In the genomic region with DNA sequence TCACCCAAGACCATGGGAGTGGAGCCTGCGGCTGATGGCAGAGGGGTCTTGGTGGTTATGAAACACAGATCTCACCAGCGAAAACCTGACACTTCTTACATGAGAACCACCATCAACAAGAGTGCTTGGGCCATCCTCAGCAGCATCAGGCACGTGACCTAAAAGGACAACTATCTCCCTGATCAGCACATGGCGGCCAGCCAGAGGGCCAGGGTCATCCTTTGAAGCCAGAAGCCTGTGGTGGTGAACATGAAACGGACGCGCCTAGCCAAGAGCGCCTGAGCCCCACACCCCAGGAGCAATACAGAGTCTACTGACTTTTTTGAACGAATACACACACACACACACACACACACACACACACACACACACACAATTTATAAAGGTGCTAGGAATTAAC, we compare ENCODE assay signal across 22 mouse cellular contexts.
A peak's percentile ranks its signal among the peaks of the same experiment; 100 is the strongest.
DNase-seq lines count a peak whose midpoint lies in the region; TF ChIP-seq lines count a peak whose summit lies in the region.
"Had no signal": no experiment of that assay in that cellular context is flagged by ENCODE, and none has a peak within 500 bp of the region (broad histone marks: within the 10 kb centered on the region; RNA-seq: fewer than 3 reads in every experiment).

No protein-coding gene starts in this region.

- no peak for TF ChIP-seq POLR2A in kidney, adult 2 months (IDR thresholded peaks at IDR 0.05; ENCODE audit: low read depth, low read length)

- peak; percentile 6 for DNase-seq in kidney, adult 2 months
- DNase-seq in kidney, adult 8-10 months: no peak
- peak; percentile 17 for DNase-seq in adrenal gland, adult 8-10 months
- peak; percentile 73 for DNase-seq in adrenal gland, postnatal 14 days
- no peak for DNase-seq in heart, postnatal 4 days
- no peak for DNase-seq in spleen, postnatal 14 days (ENCODE audit: low spot score in 2 of 2)
- DNase-seq: cerebellum, adult 18-20 months; cerebellum, adult 9-11 months; cerebellum, postnatal 36 days; embryo, embryonic 11 days; gastrocnemius, postnatal 10 days; gastrocnemius, postnatal 36 days; heart, adult 2 months; kidney, adult 11 months had no signal

- TF ChIP-seq CTCF in kidney, adult 2 months (conservative IDR thresholded peaks at IDR 0.05; ENCODE audit: insufficient read depth, insufficient read length, low read depth, low read length): no peak

- no peaks in the 10 kb centered on the region for H3K36me3 ChIP-seq in kidney, adult 2 months (ENCODE audit: control insufficient read depth, insufficient read depth, low read length)
- H3K36me3 ChIP-seq: forebrain, embryonic 15.5 days had no signal

- H3K4me1 ChIP-seq in kidney, adult 2 months (ENCODE audit: control insufficient read depth, insufficient read depth, low read length): no peaks in the 10 kb centered on the region
- H3K4me1 ChIP-seq: embryonic facial prominence, embryonic 10.5 days; embryonic facial prominence, embryonic 13.5 days; forebrain, embryonic 12.5 days; forebrain, embryonic 15.5 days; hindbrain, embryonic 10.5 days; intestine, embryonic 15.5 days had no signal

- H3K27ac ChIP-seq in kidney, adult 2 months (ENCODE audit: insufficient read depth, low read depth, low read length): no peak overlapping the region
- H3K27ac ChIP-seq: embryonic facial prominence, embryonic 10.5 days; embryonic facial prominence, embryonic 13.5 days; forebrain, embryonic 12.5 days; forebrain, embryonic 15.5 days; heart, adult 2 months; hindbrain, embryonic 10.5 days; hindbrain, embryonic 13.5 days; intestine, embryonic 15.5 days had no signal

- no peaks in the 10 kb centered on the region for H3K27me3 ChIP-seq in kidney, adult 2 months (replicated peaks; ENCODE audit: control insufficient read depth, insufficient read depth, low read length)
- H3K27me3 ChIP-seq: embryonic facial prominence, embryonic 13.5 days; forebrain, embryonic 12.5 days; forebrain, embryonic 15.5 days; hindbrain, embryonic 13.5 days; intestine, embryonic 15.5 days had no signal

- WGBS in kidney, adult 2 months: 83% methylated on average over 9 of the region's 9 CpGs

- H3K4me3 ChIP-seq in kidney, adult 2 months (ENCODE audit: insufficient read depth, low read depth, low read length): no peak overlapping the region
- H3K4me3 ChIP-seq: embryonic facial prominence, embryonic 10.5 days; embryonic facial prominence, embryonic 13.5 days; erythroblast, embryonic 14.5 days; forebrain, embryonic 12.5 days; forebrain, embryonic 15.5 days; heart, adult 2 months; hindbrain, embryonic 10.5 days; hindbrain, embryonic 13.5 days; intestine, embryonic 15.5 days had no signal

Comparison
In these comparisons a context has a peak if more than half of its experiments do, and no peak if none do; other contexts are left out.
1. DNase-seq: peak in kidney, adult 2 months (single experiment), adrenal gland, adult 8-10 months (single experiment) and adrenal gland, postnatal 14 days (single experiment); none in kidney, adult 8-10 months (0 of 2), heart, postnatal 4 days (single experiment) and spleen, postnatal 14 days (0 of 2).